Mouse (Mus musculus): ENCODE measurements around the gene Taar9. TPM values are rescaled to one million over a fixed set of nuclear protein-coding genes. Genes with fewer than 3 reads are reported as not detected.
"Not testable (repeated sequence)": the region's sequence is repeated elsewhere in the genome, so short reads cannot be mapped to it uniquely, and the experiment has no call there.

The Taar9 gene
- not detected in 2 replicates for polyA plus RNA-seq (2015; fragmentation: Nextera tagmentation; extraction: Ambion mirVana)

- H3K4me3 ChIP-seq (ENCODE audit: low read length); ATAC-seq (ENCODE audit: low read depth); H3K4me1 ChIP-seq (replicated peaks; ENCODE audit: control insufficient read depth, insufficient read depth, low read length); H3K27me3 ChIP-seq (ENCODE audit: control insufficient read depth, insufficient read depth, low read depth, low read length); H3K9me3 ChIP-seq (ENCODE audit: control insufficient read depth, low read length); H3K4me2 ChIP-seq (ENCODE audit: low read depth, low read length); H3K9ac ChIP-seq (ENCODE audit: low read length); H3K36me3 ChIP-seq (ENCODE audit: control insufficient read depth, insufficient read depth, low read length); H3K27ac ChIP-seq (ENCODE audit: low read length): not testable (repeated sequence)
- 65% methylated on average over 8 of the region's 8 CpGs for WGBS
Observed at GRCm38 (mm10) chr10:24109434-24109833, at the start of gene Taar9. TSS of gene Taar9 (minus strand) at chr10:24109534.

GRCm38 (mm10) chr10:24158470-24159254 is 49.3 kb upstream of the Taar9 start:
- Histone ChIP-seq H3K9me3 (ENCODE audit: control insufficient read depth, low read length) (no peaks in the 10 kb centered on the region), H3K4me3 (ENCODE audit: low read length) (no peak overlapping the region), H3K27me3 (ENCODE audit: control insufficient read depth, insufficient read depth, low read depth, low read length) (no peaks in the 10 kb centered on the region), H3K4me1 (replicated peaks; ENCODE audit: control insufficient read depth, insufficient read depth, low read length) (no peaks in the 10 kb centered on the region), H3K36me3 (ENCODE audit: control insufficient read depth, insufficient read depth, low read length) (peaks cover 25% of the 10 kb centered on the region), H3K9ac (ENCODE audit: low read length) (no peak overlapping the region), H3K4me2 (ENCODE audit: low read depth, low read length) (no peak overlapping the region), H3K27ac (ENCODE audit: low read length) (no peak overlapping the region)
- no peak for ATAC-seq (ENCODE audit: low read depth)
- WGBS = 90% methylated on average over 12 of the region's 12 CpGs

- peak overlapping the region; percentile 69 for H3K4me2 ChIP-seq (ENCODE audit: low read depth, low read length)
- H3K4me1 ChIP-seq (replicated peaks; ENCODE audit: control insufficient read depth, insufficient read depth, low read length) = peaks cover 4% of the 10 kb centered on the region; the same call in 1 of the 2 replicates
- no peaks in the 10 kb centered on the region for H3K27me3 ChIP-seq (ENCODE audit: control insufficient read depth, insufficient read depth, low read depth, low read length)
- peak overlapping the region; percentile 20 for H3K9ac ChIP-seq (ENCODE audit: low read length)
- H3K9me3 ChIP-seq (ENCODE audit: control insufficient read depth, low read length) = no peaks in the 10 kb centered on the region
- no peak for ATAC-seq (ENCODE audit: low read depth)
- H3K36me3 ChIP-seq (ENCODE audit: control insufficient read depth, insufficient read depth, low read length) = peaks cover under 1% of the 10 kb centered on the region
- peak overlapping the region; percentile 82 for H3K4me3 ChIP-seq (ENCODE audit: low read length)
- H3K27ac ChIP-seq (ENCODE audit: low read length) = no peak overlapping the region
- WGBS = 36% methylated on average over 7 of the region's 7 CpGs
Observed at GRCm38 (mm10) chr10:24150086-24150485, 40.8 kb upstream of the Taar9 start.

GRCm38 (mm10) chr10:24149135-24149781 is 39.9 kb upstream of the Taar9 start, which contains the start of gene Stx7:
TSS of gene Stx7 (plus strand) at chr10:24149302.
- Histone ChIP-seq H3K9me3 (ENCODE audit: control insufficient read depth, low read length) (no peaks in the 10 kb centered on the region), H3K36me3 (ENCODE audit: control insufficient read depth, insufficient read depth, low read length) (no peaks in the 10 kb centered on the region), H3K27ac (ENCODE audit: low read length) (peak within 1 kb of the TSS; percentile 75), H3K4me2 (ENCODE audit: low read depth, low read length) (peak within 1 kb of the TSS; percentile 69), H3K4me3 (ENCODE audit: low read length) (peak within 1 kb of the TSS; percentile 82), H3K4me1 (replicated peaks; ENCODE audit: control insufficient read depth, insufficient read depth, low read length) (peaks cover 4% of the 10 kb centered on the region; the same call in 1 of the 2 replicates), H3K9ac (ENCODE audit: low read length) (peak within 1 kb of the TSS; percentile 85), H3K27me3 (ENCODE audit: control insufficient read depth, insufficient read depth, low read depth, low read length) (no peaks in the 10 kb centered on the region)
- peak; percentile 99 for ATAC-seq (ENCODE audit: low read depth)
- under 1% methylated on average over 45 of the region's 45 CpGs for WGBS

GRCm38 (mm10) chr10:24142735-24143134 is 33.4 kb upstream of the Taar9 start:
- H3K36me3 ChIP-seq (ENCODE audit: control insufficient read depth, insufficient read depth, low read length) = no peaks in the 10 kb centered on the region
- H3K4me1 ChIP-seq (replicated peaks; ENCODE audit: control insufficient read depth, insufficient read depth, low read length) = no peaks in the 10 kb centered on the region
- no peak overlapping the region for H3K4me3 ChIP-seq (ENCODE audit: low read length)
- no peak for ATAC-seq (ENCODE audit: low read depth)
- no peak overlapping the region for H3K4me2 ChIP-seq (ENCODE audit: low read depth, low read length)
- 69% methylated on average over 3 of the region's 3 CpGs for WGBS
- no peak overlapping the region for H3K9ac ChIP-seq (ENCODE audit: low read length)
- no peak overlapping the region for H3K27ac ChIP-seq (ENCODE audit: low read length)
- H3K9me3 ChIP-seq (ENCODE audit: control insufficient read depth, low read length) = no peaks in the 10 kb centered on the region
- no peaks in the 10 kb centered on the region for H3K27me3 ChIP-seq (ENCODE audit: control insufficient read depth, insufficient read depth, low read depth, low read length)

- ATAC-seq (ENCODE audit: low read depth) = no peak
- WGBS = 50% methylated on average over 2 of the region's 2 CpGs
Observed at GRCm38 (mm10) chr10:24138623-24139261, 29.4 kb upstream of the Taar9 start.

GRCm38 (mm10) chr10:24134071-24134645 is 24.8 kb upstream of the Taar9 start:
- H3K27ac ChIP-seq (ENCODE audit: low read length) = peak overlapping the region; percentile 77

More at GRCm38 (mm10) chr10:24138623-24139261, 29.4 kb upstream of the Taar9 start:
- H3K36me3 ChIP-seq (ENCODE audit: control insufficient read depth, insufficient read depth, low read length) = no peaks in the 10 kb centered on the region
- H3K27ac ChIP-seq (ENCODE audit: low read length) = no peak overlapping the region
- H3K4me2 ChIP-seq (ENCODE audit: low read depth, low read length) = no peak overlapping the region
- no peaks in the 10 kb centered on the region for H3K9me3 ChIP-seq (ENCODE audit: control insufficient read depth, low read length)
- H3K4me1 ChIP-seq (replicated peaks; ENCODE audit: control insufficient read depth, insufficient read depth, low read length) = no peaks in the 10 kb centered on the region
- no peak overlapping the region for H3K9ac ChIP-seq (ENCODE audit: low read length)
- H3K27me3 ChIP-seq (ENCODE audit: control insufficient read depth, insufficient read depth, low read depth, low read length) = no peaks in the 10 kb centered on the region
- H3K4me3 ChIP-seq (ENCODE audit: low read length) = no peak overlapping the region

GRCm38 (mm10) chr10:24133132-24133531 is 23.8 kb upstream of the Taar9 start:
- ATAC-seq (ENCODE audit: low read depth) = no peak
- WGBS = 13% methylated on average over 2 of the region's 2 CpGs
- peak overlapping the region; percentile 55; the same call in 1 of the 2 replicates for H3K27ac ChIP-seq (ENCODE audit: low read length)

More at GRCm38 (mm10) chr10:24134071-24134645, 24.8 kb upstream of the Taar9 start:
- Histone ChIP-seq H3K36me3 (ENCODE audit: control insufficient read depth, insufficient read depth, low read length) (no peaks in the 10 kb centered on the region), H3K4me1 (replicated peaks; ENCODE audit: control insufficient read depth, insufficient read depth, low read length) (0 out of 2 replicates have a peak, but pooled peaks cover 2% of the 10 kb centered on the region), H3K9me3 (ENCODE audit: control insufficient read depth, low read length) (no peaks in the 10 kb centered on the region), H3K4me3 (ENCODE audit: low read length) (no peak overlapping the region), H3K9ac (ENCODE audit: low read length) (no peak overlapping the region), H3K4me2 (ENCODE audit: low read depth, low read length) (no peak overlapping the region), H3K27me3 (ENCODE audit: control insufficient read depth, insufficient read depth, low read depth, low read length) (no peaks in the 10 kb centered on the region)
- peak; percentile 34; the same call in 1 of the 2 replicates for ATAC-seq (ENCODE audit: low read depth)
- 27% methylated on average over 7 of the region's 7 CpGs for WGBS

More at GRCm38 (mm10) chr10:24133132-24133531, 23.8 kb upstream of the Taar9 start:
- Histone ChIP-seq H3K9me3 (ENCODE audit: control insufficient read depth, low read length) (no peaks in the 10 kb centered on the region), H3K27me3 (ENCODE audit: control insufficient read depth, insufficient read depth, low read depth, low read length) (no peaks in the 10 kb centered on the region), H3K4me3 (ENCODE audit: low read length) (no peak overlapping the region), H3K4me1 (replicated peaks; ENCODE audit: control insufficient read depth, insufficient read depth, low read length) (0 out of 2 replicates have a peak, but pooled peaks cover 2% of the 10 kb centered on the region), H3K4me2 (ENCODE audit: low read depth, low read length) (no peak overlapping the region), H3K9ac (ENCODE audit: low read length) (no peak overlapping the region), H3K36me3 (ENCODE audit: control insufficient read depth, insufficient read depth, low read length) (no peaks in the 10 kb centered on the region)

All from lung, embryonic 16.5 days (tissue).